Mouse (Mus musculus): Measurements from ENCODE around the gene Dyrk1a.

The Dyrk1a gene

DNA sequence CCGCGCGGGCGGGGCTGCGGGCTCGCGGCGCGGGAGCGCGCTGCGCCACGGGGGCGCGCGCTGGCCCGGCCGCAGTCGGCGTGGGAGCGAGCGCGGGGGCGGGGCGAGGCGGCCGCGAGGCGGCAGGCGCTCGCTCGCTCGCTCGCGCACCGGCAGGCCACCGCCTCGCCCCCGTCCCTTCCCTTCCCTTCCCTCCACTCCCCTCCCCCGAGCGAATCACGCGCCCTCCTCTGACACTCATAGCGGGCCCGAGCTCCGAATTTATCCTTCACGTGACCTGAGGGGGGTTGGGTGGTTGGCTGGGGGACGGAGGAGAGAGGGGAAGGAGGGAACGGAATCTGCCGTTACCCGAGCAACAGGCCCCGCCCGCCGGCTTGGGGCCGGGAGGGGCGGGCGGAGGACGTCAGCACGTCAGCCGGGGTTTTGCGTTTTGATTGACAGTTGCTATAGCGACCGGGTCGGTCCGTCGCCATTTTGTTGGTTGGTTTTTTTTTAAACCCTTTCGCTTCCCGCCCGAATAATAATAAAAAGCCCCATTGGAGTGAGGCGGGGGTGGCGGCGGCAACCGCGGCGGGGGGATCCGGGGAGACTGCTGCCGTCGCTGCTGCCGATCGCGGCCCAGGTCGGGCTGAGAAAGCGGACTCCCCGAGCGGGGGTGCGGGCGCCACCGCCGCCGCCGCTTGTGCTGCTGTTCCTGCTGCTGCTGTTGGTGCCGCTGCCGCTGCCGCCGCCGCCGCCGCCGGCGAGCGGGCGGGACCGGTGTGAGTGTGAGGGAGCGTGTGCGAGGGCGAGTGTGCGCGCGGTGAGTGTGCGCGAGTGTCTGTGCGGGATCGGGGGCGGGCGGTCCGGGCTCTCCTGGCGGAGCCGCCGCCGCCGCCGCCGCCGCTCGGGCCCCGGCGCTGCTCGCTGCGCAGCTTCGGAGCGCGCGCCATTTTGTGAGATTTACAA lies at the start of gene Dyrk1a:
Gene Dyrk1a, plus strand, starts transcription at position 782 of the 948 bp plus-strand sequence.
- DNase-seq, result peak; percentile 98 to 99

DNA sequence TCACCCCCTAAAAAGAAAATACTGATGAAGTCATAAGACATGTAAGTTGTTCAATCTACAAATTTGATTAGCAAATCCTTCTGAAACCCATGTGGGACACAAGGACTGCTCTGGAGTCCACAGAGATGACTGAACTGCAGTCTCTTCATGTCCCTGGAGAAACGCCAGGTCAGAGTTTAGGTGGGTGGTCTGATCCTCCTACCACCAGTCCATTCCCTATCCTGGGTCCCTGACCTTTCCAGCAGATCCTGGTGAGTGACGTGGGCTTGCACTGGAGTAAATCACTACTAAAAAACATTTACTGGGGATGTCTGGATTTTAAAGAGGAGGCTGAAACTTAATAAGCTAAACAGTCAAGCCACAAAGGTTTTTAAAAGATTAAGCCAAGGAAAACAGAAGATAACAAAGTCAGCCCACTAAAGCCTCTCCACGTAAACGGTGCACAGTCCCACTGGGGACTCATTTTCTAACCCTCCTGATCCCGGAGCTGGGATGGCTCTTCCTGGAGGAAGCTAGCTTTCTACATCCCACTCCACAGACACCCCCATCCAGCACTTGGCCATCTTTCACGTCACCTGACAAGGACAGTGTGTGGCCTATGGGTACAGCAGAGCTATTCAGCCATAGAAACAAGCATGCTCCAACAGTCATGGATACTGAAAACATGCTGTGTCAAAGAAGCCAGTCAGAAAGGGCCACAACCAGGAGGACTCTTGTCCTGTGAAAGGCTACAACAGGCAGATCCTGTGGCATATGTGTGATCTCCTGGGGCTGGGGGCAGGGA lies 46.0 kb upstream of the Dyrk1a start:
- no peak for DNase-seq

DNA sequence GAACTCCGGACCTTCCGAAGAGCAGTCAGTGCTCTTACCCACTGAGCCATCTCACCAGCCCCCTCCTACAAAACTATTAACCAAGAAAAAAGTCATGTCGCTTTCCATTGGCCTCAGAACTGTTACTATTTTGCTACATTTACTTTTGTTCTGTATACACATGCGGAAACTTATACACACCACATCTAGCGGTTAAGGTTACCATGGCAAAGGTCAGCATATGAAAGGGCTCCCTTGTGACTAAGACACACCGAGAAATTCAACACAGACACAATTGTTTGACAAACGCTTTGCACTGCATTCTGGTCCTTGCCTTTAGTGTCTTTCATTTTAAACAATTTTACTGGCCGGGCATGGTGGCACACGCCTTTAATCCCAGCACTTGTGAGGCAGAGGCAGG lies 45.1 kb upstream of the Dyrk1a start:
- DNase-seq, result no peak

DNA sequence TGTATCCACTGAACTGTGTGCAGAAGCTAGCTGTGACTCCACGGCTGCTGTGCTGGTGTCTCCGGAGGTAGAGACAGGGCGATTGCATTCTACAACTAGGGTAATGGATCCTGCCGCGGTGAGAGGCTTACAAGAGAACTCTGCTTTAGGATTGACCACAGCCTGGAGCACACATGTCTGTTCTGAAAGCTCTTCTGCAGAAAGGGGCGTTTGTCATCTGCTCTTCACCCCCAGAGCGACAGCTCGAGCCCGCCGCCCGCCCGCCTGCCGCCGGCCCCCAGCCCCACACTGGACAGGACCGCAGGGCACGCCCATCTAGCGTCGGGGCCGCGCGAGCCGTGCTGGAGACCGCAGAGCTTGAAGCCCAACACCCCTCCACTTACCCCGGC lies 43.9 kb upstream of the Dyrk1a start:
- no peak for DNase-seq

DNA sequence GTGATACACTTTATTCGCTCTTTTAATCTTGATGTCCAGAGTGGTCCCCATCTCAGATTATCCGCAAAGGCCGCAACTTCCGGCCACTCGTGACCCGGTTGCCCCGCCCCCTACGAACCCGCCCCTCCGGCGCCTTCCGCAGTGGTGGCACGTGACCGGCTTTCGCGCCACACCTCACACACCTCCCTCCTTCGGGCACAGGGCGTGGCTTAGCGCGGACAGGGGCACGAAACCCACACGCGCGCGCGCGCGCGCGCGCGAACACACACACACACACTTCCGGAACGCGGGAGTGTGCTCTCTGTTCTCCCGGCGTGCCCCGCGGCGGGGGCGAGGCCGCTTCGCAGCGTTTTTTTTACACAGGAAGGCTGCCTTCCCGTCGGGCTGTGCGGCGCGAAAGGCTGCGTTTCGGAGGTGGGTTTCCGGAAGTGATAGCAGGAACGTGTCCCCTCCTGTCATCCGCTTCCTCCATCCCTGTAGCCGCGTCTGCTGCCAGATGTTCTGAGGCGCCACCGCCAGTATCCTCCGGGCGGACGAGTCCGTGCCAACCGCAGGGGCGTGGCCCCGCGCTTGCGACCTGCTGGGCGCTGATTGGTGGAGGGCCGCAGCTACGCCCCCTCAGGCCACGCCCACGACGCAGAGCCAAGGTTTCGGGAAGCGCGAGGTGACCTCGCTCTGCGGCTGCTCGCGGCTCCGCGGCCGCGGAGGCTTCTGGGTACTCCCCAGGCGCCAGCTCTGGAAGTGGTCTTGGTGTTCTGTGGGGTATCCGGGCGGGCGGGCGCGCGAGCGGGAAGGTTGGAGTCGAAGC lies 43.3 kb upstream of the Dyrk1a start, which contains the start of gene Vps26c:
Gene Vps26c, minus strand, starts transcription at position 487 of the 808 bp plus-strand sequence.
- DNase-seq, result peak; percentile 96 to 97

DNA sequence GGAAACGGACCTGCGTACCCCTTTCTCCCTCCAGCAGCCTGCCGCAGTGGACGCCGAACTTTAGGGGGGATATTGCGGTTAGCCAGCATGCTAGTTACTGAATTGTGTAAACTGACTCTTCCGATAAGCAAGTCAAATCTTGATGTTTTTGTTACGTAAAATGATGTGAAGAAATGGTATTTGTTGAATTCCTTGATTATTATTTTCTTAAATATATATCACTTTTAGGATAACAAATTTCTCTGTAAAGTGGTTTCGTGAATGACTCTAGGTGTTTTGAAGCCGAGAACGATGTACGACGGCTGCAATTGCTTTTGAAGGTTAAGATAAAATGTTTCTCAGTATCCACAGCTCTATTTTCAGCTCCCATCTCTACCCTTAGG lies 42.7 kb upstream of the Dyrk1a start:
- DNase-seq, result no peak

DNA sequence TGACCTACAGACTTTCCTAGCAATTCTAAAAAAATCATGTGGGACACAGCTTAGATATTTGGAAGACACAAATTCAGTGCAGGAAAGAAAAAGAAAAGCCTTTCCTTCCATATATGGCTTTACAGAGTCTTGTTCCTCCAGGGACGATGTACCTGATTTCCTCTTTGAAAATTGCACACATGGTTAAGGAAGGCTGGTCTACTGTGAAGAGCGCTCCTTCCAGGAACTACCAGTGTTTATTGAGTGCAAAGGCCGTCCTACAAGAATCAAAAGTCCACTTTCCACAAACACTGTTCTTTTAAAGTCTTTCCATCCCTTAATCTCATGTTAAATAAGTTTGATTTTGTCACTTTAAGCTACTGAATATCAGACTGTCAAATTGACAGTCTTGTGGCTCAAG lies 42.3 kb upstream of the Dyrk1a start:
- no peak for DNase-seq

DNA sequence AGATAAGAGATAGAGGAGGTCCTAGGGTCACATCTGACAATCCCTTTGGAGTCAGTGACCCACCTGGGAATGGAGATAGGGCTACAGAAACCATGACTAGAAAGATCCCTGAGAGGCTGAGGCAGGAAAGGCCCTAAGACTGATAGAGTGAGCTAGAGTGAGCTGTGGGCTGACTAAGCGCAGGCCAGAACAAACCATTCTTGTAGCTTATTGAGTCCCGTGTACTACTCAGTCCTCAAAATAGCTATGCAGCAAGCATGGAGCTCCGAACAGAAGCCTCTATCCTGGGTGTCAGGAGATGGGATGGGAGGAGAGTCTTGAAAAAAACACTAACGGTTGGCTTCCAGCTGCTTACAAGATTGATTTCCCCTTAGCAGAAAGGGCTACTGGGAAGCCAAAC lies 38.5 kb upstream of the Dyrk1a start:
- DNase-seq, result no peak

DNA sequence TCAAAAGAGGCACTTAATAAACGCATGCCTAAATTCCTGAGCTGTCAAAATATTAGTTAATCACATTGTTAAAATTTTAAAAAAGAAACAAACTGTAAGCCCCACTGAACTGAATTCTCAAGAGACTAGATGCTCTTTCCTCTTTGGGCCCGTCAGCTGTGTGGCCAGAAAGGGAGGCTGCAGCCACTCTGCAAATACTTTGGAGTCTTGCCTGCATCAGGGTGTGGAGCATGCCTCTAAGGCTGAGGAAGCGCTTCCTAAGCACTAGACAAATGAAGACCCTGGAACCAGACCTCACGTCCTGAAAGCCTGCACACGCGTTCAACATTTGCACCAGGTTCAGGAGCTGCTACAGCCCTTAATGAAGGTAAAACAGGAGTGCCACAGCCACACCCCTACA lies 36.1 kb upstream of the Dyrk1a start:
- no peak for DNase-seq

DNA sequence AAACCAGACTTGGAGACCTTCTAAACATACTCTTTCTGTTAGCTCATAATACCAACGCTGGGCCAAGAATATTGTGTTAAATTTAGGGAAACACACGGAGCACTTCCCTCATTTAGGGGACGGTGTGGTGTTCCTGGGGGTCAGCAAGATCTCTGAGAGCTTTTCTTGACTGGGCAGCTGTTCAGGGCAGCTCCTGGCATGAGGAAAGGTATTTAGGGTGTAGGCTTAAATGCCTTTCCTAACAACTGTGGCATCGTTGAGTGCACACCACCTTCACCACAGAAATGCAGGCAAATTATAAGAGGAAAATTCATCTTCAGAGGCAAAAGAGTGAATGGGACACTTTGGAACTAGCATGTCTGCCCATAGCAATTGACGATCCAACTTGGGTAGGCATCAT lies 34.1 kb upstream of the Dyrk1a start:
- DNase-seq, result no peak

DNA sequence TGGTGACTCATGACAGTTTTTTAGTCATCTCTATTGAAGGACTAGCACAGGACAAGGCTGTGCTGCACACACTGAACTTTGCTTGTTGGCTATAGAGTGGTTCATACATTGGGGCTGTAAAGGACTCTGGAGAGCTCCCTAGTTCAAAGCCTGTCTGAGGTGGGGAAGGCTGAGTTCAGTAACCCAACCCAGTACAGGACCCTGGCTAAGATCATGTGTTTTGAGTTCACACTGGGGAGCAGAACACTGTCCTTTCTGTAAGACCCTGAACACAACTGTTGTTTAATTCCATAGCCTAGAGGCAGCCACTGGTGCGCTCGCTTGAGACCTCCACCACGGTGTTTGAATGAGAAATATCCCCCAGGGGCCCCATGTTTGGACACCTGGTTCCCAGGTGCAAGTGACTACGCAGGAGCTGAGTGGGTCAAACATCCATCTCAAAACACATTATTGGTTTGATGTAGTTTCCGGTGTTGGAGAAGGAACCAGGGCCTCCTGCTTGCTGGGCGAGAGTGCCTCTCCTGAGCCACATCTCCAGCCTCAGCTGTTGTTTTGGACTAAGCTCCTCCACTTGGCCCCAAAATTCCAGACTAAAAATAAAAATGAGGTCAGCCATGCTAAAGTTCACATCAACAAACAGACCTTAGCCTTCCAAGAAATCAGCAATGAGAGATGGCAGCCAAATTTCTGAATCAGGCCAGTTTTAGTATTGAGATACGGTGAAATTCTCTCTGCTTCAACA lies 33.2 kb upstream of the Dyrk1a start:
- DNase-seq, result peak; percentile 62 to 70

DNA sequence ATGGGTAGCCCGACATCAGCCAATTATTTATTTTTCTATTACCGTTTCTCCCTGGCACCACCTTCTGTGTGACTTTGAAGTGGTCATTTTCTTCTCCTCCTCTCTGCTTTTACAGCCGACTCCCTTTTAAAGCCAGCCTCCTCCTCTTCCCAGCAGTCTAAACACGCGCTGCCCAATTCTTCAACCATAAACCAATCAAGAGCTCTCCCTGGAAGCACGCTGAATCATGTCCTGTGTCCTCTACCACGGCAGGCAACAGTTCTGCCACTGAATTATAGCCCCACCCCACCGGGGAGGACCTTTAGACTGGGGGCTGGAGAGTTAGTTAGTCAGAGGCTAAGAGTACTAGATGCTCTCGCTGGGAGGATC lies 32.7 kb upstream of the Dyrk1a start:
- peak; percentile 44 to 45 for DNase-seq

DNA sequence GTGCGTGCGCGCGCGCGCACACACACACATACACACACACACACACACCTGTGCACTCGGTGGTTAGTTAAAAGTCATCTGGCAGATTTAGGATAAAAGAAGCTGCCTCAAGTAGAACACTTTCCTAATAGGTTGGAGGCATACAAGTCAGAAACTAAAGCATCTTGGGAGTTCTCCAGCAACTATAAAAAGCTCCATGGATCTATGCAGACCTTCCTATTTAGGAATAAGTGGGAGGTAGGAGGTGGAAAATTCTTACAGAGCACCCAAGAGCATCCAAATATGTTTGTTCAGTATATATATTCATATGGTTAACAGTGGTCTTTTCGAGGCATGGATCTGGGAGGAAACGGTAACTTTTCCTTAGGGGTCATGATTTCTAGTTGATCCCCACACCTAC lies 29.7 kb upstream of the Dyrk1a start:
- no peak for DNase-seq

DNA sequence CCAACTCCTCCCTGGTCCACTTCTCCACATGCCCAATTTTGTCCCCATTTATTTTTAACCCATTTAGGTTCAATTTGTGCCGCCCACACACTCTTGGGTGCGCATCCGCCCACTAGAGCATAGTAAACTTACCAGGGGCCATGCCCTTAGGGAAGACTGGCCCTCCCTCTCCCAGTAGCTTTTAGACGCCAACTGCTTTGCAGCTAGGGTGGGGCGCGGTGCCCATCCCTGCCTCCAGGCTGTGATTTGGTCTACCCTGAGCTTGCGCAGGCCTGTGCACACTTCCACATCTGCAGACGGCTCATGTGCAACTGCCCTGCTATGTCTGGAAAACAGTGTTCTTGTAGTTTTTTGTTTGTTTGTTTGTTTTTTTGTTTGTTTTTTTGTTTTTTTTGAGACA lies 26.9 kb upstream of the Dyrk1a start:
- no peak for DNase-seq

DNA sequence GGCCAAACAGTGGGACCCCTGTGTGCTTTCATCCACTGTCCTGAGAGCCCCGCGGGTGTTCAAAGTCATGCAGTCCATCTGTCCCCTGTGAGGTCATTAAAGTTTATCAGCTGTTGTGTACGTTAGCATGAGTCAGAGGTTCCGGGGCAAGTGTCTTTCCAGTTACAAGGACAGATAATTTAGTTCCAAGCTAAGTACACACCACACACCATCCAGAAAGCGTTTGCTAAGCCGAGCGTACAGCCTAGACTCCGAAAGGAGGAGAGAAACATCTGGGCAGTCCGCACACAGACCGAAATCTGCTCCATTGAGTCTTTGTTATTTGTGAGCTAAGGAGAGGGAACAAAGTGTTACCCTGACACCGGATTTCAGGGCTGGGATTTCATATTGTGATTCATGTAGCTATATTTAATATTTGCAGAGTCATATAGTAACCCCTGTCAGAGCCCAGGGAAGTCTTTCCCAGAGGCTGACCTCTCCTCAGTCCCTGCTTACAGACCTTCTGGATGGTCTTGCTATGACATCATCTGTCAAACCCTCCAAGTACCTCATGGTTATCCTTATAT lies 25.2 kb upstream of the Dyrk1a start:
- no peak for DNase-seq

DNA sequence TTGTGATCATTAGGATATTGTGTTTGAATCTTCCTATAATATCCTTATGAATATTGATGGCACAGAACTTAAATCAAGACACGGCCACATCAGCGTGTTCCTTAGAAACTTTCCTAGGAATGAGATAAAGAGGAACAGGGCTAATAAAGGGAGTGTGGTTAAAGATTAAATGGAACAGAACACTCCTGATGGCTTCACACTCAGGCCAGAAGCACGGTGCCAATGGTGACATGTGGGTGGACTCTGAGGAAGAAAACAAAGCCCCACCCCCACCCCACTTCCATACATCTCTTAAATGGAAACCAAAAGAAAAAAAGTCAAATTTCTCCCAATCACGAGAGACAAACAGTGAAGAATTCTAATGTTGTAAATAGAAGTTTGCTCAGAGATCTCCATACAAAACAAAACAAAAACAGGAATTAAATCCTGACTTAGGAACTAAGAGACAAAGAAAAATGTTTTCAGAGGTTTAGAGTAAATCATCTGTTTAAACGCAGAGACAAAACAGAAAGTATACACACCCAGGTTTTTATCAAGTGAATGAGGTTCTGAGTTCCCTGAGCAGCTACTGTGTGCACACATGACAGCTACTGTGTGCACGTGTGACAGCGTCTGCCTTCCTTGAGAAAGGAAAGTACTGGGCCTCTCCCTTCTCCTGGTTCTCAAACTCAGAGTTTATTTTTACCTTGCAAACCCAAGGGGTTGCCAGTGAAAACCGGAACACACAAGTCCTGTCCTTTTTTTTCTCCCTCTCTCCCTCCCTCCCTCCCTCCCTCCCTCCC lies 23.8 kb upstream of the Dyrk1a start:
- no peak for DNase-seq

DNA sequence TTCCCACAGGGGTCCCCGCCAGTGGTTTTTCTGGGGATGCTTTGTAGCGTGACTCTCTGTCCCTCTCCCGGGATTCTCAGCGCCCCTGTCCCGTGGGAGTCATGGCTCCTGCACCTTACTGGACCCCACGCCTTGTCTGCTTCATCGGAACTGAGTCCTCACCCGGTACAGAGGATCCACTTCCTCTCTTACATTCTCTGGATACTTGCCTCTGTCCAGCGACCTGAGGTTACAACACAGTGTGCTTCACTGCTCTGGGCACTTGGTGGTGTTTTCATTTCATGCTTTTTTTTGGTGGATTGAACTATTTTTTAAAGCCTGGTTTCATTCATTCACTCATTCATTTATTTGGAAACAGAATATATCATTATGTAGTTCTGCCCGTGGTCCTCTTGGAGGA lies 20.0 kb upstream of the Dyrk1a start:
- no peak for DNase-seq

DNA sequence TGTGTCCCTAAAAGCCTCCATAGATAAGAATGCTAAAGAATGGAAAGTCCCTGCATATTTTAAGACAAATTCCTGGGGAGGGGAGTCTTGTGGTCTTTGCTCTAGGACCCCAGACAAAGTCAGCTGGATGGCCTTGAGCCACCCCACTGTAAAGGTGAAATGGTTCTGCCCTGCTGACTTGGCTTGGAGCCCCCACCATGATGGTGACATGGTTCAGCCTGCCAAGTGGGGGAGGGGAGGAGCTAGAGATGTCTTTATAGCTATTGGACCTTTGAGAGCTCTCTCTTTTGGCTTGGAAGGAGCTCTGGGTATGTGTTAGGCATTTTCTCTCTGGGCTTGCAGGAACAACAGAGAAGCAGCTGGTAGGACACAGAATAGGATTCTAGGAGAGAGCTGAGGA lies 17.9 kb upstream of the Dyrk1a start:
- DNase-seq, result no peak

DNA sequence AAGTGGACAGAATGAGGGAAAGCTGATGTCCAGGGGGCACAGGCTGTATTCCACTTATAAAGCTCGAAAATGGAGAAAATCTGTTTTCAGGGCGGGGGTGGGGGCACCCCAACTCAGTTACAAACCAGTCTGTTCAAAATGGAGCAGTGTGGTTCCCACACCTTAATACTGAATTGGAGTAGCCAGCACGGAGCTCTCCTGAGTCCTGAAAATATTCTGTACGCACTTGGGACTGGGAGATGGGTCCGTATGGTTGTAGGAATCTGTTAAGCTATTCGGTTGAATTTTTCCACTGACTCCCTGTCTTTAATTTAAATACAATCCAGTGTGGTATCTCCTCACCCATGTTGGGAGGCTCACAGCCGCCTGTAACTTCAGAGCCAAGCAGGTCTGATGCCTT lies 14.5 kb upstream of the Dyrk1a start:
- DNase-seq, result no peak

DNA sequence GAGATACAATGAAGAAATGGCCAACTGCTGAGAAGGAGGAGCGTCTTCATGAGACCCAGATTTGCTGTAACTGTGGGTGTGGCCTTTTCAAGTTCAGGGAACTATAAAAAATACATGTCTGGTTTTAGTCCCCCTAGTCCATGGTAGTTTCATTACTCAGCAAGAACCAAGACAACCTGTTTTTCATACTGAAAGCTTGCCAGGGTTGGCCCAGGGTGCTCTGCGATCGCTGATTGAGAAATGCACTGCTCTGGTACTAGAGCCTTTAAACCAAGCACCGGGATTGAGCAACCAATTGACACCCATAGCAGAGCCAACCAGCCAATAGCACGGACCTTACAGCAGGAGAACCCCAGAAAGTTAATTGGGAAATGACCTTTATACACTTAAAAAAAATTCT lies 13.6 kb upstream of the Dyrk1a start:
- DNase-seq, result no peak

DNA sequence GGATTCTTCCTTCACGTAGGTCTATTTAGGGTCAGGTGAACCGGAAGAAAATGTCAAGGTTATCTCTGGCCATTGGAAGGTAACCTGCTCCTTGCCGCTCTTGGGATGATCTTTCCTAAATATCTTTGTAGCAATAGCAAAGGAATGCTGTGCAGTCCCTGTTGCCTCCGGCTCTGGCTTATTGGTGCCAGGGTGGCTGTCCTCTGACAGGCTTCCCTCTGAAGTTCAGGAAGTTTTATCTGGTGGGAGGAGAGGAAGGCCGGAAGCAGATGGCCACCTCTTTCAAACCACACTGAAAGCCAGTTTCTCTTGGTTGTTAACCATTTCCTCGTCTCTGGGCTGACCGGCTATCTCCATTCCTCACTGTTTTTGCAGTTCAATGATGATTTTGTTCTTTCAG lies 10.5 kb upstream of the Dyrk1a start:
- no peak for DNase-seq
